Mouse (Mus musculus) subcutaneous adipose tissue, adult 2 months (tissue): ENCODE data around the gene Cbfb. TPM values are rescaled to one million over a fixed set of nuclear protein-coding genes. Genes with fewer than 3 reads are reported as not detected.

Experiments
- polyA plus RNA-seq: library from polyadenylated mRNA; depleted of rRNA; stranded (reverse); fragments of >200 nt; gene quantifications from 2 replicates; pipeline ENCODE4 v1.2.3, GENCODE M21; 2012; ENCODE audit warnings: low replicate concordance; rRNA removed

The Cbfb gene
- 7.8 and 11.2 TPM in 2 replicates for polyA plus RNA-seq

DNA sequence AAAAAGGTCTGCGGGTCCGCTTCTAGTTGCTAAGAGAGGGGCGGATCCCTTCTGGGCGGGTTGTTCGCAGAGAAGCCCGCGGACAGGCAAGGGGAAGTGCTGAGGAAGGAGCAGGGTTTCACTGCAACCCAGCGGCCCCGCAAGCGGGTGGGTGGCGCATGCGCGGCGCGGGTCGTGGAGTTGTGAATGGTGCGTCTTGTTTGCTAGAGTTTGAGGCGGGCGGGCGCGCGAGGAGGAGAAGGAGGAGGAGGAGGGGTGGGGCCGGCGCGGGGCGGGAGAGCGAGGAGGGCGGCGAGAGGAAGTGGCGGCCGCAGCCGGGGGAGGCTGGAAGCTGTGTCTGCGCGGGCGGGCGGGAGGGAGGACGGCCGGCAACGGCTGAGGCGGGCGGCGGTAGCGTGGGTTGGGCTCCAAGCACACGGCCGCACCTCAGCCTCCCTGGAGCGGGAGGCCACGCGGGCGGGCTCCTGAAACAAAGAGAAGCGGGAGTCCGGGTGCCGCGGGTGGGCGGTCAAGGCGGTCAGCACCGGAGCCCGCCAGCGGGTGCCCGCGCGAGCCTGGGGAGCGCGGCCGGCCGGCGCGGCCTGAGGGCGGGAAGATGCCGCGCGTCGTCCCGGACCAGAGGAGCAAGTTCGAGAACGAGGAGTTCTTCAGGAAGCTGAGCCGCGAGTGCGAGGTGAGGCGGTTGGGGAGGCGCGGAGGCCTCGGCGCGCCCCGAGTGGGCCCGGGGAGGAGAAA, at the start of gene Cbfb:
TSS of gene Cbfb (plus strand) at position 294 of the 735 bp plus-strand sequence.

DNA sequence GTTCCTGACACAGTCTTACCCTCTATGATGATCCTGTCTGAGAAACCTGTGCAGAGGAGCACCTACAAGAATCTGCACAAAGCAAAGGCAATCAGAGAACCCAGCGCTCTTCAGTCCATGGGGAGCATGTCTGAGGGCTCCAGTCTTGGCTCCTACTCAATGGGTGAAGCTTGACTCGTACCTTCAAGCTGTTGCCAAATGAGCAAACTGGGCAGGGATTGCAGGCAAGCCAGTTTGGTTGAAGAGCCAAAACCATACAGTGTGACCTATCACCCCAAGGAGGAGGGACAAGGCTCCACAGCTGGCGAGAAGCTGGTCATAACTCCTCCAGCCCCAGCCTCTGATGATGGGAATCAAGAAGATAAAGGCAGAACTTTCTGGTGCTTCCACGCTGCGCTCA, 39.0 kb upstream of the Cbfb start, which contains the start of gene Ces4a:
TSS of gene Ces4a (plus strand) at position 292 of the 400 bp plus-strand sequence.

DNA sequence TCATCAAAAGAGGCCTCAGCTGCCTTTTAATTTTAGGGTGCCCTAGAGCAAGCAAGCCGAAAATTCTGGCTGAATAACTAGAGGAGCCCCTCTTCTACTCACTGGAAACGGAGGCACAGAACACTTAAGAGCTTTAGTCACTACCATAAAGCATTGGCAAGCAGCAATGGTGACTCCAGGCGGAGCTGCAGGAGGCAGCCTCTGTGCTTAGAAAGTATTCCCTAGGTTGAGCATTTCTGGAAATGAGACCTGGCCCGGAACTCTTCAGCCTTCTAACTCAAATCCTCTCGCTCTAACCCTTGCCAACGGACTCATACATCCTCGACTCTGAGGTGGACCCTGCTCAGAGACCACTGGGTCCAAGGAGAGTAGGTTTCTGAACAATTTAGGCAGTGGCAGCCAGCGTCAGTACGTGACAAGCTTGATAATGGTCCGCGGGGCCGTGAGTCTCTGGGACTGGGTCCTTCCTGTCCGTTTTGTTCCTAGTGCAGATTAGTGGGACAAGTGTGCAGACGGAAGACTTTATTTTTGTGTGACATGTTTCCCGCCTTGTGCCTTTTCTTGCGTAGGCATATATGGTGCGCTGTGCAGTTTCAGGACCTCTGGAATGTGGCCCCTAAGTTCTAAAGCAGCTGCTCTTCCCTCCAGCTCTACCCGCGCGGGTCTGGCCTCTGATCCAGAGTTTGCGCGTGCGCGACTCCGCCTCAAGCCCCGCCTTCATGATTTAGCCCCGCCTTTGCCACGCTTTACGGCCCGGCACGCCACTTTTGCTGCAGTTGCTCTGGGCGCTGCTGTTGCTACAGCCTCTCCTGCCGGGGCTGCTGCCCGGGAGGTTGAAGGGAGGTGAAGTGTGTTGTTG, 54.2 kb downstream of the Cbfb start, which contains the start of gene D230025D16Rik:
TSS of gene D230025D16Rik (plus strand) at position 733 of the 859 bp plus-strand sequence.

DNA sequence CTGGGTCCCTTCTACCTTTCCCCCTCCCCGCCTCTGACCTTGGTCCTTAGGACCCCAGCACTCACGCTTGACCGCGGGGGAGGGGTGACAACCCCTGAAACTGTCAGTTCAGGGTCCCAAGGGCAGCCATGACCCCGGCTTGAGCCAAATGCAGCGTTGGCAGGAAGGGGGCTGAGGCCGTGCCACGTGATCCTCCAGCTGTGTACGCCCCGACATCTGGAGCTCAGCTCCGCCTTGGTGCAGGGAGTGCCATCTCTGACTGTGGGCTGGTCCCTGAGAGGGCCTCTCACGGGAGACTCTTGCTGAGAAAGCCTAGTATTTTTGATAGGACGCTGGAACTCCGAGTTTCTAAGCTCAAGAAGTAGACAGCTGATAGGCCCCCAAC, 84.5 kb downstream of the Cbfb start, which contains the start of gene B3gnt9:
TSS of gene B3gnt9 (minus strand) at position 188 of the 385 bp plus-strand sequence.

GRCm38 (mm10) chr8:105264024-105264982, 93.8 kb downstream of the Cbfb start, which contains the start of the genes Tradd and Fbxl8:
TSS of gene Tradd (minus strand) at chr8:105264609.
TSS of gene Fbxl8 (plus strand) at chr8:105264648.

Other genes starting within 250 kb of the Cbfb start
- gene Ces2e, start 244.4 kb upstream of the Cbfb start, polyA plus RNA-seq, result 0.76 and 2.5 TPM in 2 replicates
- 0.03 TPM in 1 of 2 replicates, not detected in the other for gene Ces2f, start 223.3 kb upstream of the Cbfb start, polyA plus RNA-seq
- gene Ces2g, start 209.0 kb upstream of the Cbfb start, polyA plus RNA-seq, result 11.3 and 12.2 TPM in 2 replicates
- gene Ces2h, start 169.8 kb upstream of the Cbfb start, polyA plus RNA-seq, result not detected in 2 replicates
- 0.19 TPM in 1 of 2 replicates, not detected in the other for gene Ces3a, start 122.1 kb upstream of the Cbfb start, polyA plus RNA-seq
- gene Ces3b, start 86.9 kb upstream of the Cbfb start, polyA plus RNA-seq, result 0.12 TPM in 1 of 2 replicates, not detected in the other
- 0.16 and 0.36 TPM in 2 replicates for gene Ces4a, start 38.9 kb upstream of the Cbfb start, polyA plus RNA-seq
- 28.2 and 29.9 TPM in 2 replicates for gene D230025D16Rik, start 54.5 kb downstream of the Cbfb start, polyA plus RNA-seq
- gene B3gnt9, start 84.5 kb downstream of the Cbfb start, polyA plus RNA-seq, result 13.4 and 50.4 TPM in 2 replicates
- 12.2 and 22.8 TPM in 2 replicates for gene Tradd, start 93.9 kb downstream of the Cbfb start, polyA plus RNA-seq
- gene Fbxl8, start 94.0 kb downstream of the Cbfb start, polyA plus RNA-seq, result 12.3 and 13.4 TPM in 2 replicates
- 5.2 and 7.1 TPM in 2 replicates for gene Hsf4, start 99.1 kb downstream of the Cbfb start, polyA plus RNA-seq
- gene Nol3, start 105.5 kb downstream of the Cbfb start, polyA plus RNA-seq, result 6.3 and 25.9 TPM in 2 replicates
- 3.5 and 7.2 TPM in 2 replicates for gene 4931428F04Rik, start 119.2 kb downstream of the Cbfb start, polyA plus RNA-seq
- 15.9 and 22.9 TPM in 2 replicates for gene Exoc3l, start 125.4 kb downstream of the Cbfb start, polyA plus RNA-seq
- 90.1 and 142 TPM in 2 replicates for gene E2f4, start 127.0 kb downstream of the Cbfb start, polyA plus RNA-seq
- gene Elmo3, start 134.9 kb downstream of the Cbfb start, polyA plus RNA-seq, result 24.6 and 26.8 TPM in 2 replicates
- gene Lrrc29, start 155.6 kb downstream of the Cbfb start, polyA plus RNA-seq, result 7.1 and 10.5 TPM in 2 replicates
- 93.5 and 101 TPM in 2 replicates for gene Tmem208, start 155.7 kb downstream of the Cbfb start, polyA plus RNA-seq
- 30.4 and 43.5 TPM in 2 replicates for gene Fhod1, start 177.3 kb downstream of the Cbfb start, polyA plus RNA-seq
- 6.8 and 9.4 TPM in 2 replicates for gene Slc9a5, start 178.2 kb downstream of the Cbfb start, polyA plus RNA-seq
- gene Plekhg4, start 202.6 kb downstream of the Cbfb start, polyA plus RNA-seq, result 0.76 and 1.2 TPM in 2 replicates
- gene Kctd19, start 242.8 kb downstream of the Cbfb start, polyA plus RNA-seq, result 0.26 and 1.1 TPM in 2 replicates
- gene Lrrc36, start 242.9 kb downstream of the Cbfb start, polyA plus RNA-seq, result 3.0 and 4.1 TPM in 2 replicates